Mouse (Mus musculus) embryo, embryonic 11.5 days (tissue): Measurements from ENCODE around the gene Marcksl1.
A peak's percentile ranks its signal among the peaks of the same experiment; 100 is the strongest.
"Not testable (repeated sequence)": the region's sequence is repeated elsewhere in the genome, so short reads cannot be mapped to it uniquely, and the experiment has no call there.

Experiments used
- DNase-seq: peaks from one replicate; pipeline ENCODE4 v3.0.0-alpha.2; 2012; ENCODE audit warnings: low read depth, low spot score

Gene Marcksl1

GRCm38 (mm10) chr4:129509650-129510049 is 3.7 kb upstream of the Marcksl1 start:
- no peak for DNase-seq

GRCm38 (mm10) chr4:129510723-129511412 is 2.5 kb upstream of the Marcksl1 start:
- no peak for DNase-seq

DNA sequence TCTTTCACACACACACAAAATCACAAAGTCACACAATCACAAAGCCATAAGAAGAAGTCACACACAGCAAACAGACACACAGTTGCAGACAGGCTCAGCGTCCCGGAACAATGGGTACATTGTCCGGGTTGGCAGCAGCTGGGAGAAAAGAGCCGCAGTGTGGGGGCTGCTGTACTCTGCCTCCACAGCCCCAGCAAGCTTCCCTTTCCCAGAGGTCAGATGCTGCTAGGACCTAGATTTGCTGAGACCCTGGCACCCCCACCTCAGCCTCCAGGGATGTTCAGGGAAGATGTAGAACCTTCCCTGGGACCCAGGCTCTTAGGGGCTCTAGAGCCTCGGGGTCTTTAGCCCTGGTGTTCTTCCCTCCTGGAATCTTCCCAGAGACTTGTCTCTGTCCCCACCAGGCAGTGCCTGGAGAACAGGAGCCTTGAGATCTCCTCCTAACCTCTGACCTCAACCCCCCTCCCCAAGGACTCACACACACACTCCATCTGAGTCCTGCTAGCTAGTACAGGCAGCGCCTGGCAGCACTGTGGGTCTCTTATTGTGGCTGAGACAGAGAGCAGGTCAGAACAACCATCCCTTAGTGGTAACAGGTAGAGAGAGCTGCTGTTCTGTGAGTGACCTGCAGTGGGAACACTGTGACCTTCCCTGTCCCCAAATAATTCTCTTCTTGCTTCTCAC is 1.8 kb upstream of the Marcksl1 start:
- no peak for DNase-seq

- no peak for DNase-seq
Observed at GRCm38 (mm10) chr4:129513891-129514290, 510 bp downstream of the Marcksl1 start.

DNA sequence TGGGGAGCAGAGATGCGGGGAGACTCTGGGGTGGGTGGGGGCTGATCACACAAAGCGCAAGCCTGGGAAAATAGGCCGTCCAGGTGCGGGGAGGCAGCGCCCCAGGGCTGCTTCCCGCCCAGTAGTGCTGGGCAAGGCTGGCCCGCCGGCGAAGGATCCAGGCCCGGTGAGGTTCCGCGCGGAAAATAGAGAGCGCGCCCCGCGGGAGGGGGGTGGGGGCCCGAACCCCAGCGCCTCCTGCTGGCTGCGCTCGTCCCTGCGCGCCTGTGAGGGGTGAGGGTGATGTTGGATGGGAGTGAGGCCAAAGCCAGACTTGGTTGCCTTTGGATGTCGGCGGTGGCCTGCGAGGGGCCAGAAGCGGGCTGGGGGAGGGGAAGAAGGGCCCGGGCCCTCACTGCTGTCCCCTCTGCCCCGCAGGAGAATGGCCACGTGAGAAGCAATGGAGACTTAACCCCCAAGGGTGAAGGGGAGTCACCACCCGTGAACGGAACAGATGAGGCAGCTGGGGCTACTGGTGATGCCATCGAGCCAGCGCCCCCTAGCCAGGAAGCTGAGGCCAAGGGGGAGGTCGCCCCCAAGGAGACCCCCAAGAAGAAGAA is 1.0 kb downstream of the Marcksl1 start:
- peak; percentile 50 for DNase-seq

DNA sequence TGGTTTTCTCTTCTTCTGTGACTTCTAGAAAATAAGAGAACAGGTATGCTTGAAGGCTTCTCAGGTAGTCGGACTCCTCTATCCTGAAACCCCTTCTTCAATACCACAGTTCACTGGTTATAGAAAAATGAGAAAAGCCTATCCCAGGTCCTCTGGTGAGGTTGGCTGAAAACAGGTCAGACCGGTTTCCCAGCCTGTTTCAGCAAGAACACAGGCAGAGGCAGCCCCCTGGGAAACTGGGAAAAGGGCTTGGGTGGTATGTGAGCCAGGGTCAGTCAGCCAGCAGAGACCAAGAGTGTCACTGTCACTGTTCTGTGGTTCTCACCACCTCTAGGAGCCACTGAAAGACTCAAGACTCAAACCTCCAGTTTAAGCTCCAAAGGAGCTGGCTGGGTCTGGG is 3.5 kb downstream of the Marcksl1 start:
- DNase-seq = no peak

- no peak for DNase-seq
Observed at GRCm38 (mm10) chr4:129518519-129518918, 5.1 kb downstream of the Marcksl1 start.

GRCm38 (mm10) chr4:129525338-129525737 is 12.0 kb downstream of the Marcksl1 start:
- no peak for DNase-seq

DNA sequence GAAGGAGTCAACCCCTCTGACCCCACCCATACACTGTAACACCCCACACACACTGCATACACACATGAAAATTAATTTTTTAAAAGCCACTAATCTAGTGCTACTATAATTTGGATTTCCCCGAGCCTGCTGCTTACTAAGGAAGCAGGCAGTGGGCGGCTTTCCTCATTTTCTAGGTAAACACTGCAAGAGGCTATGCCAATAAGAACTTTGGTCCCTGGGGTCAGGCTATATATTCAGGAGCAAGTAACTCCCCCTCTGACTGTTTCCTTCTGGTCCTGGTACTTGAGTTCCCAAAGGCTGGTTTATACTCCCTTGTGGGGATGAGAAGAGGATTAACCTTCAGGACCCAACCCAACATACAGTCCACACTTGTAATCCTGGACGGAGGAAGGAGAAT is 12.5 kb downstream of the Marcksl1 start:
- DNase-seq = no peak

GRCm38 (mm10) chr4:129528901-129529300 is 15.5 kb downstream of the Marcksl1 start:
- DNase-seq = not testable (repeated sequence)

DNA sequence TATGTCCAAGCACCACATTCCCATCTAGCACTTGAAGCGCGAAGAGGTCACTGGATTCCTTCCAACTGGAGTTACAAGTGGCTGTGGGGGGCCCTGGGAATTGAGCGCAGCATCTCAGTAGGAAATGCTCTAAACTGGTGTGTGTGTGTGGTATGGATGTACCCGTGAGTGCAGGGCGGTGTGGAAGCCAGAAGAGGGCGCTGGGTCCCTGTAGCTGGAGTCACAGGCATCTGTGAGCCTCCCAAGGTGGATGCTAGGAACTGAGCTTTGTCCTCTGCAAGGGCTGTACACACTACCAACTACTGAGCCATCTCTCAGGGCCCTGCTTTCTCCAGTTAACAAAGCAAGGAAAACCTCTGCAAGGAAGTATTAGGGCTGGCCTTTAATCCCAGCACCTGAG is 26.6 kb downstream of the Marcksl1 start:
- no peak for DNase-seq

DNA sequence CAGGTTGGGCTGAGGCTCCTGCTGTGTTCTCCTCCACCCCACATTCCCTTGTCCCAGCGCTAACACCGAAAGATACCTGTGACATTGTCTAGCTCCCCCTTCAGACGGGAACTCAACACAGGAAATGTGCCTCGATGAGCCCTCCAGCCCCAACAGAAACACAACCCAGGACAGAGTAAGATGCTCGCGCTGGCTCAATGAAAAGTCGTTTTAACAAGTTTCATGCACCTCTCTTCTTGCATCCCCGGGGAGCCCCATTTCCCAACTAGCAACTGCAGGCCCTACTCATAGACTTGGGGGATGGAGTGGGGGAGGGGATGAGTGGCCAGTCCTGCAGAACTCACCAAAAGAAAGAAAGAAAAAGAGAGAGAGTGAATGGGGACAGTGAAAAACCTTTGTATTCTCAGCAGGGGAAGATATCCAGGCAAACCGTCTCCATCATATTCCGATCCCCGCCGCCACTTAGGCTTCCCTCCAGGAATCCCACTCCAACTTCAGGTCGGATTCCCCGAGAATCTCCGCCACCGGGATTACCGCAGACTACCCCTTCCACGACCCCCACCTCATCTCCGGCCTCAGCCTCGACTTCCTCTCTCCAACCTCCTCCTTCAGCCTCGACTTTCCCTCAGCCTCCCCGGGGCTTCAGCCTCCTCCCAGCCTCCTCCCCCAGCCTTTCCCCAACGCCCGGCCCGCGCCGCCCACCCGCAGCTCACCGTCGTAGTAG is 28.6 kb downstream of the Marcksl1 start:
- DNase-seq = no peak

DNA sequence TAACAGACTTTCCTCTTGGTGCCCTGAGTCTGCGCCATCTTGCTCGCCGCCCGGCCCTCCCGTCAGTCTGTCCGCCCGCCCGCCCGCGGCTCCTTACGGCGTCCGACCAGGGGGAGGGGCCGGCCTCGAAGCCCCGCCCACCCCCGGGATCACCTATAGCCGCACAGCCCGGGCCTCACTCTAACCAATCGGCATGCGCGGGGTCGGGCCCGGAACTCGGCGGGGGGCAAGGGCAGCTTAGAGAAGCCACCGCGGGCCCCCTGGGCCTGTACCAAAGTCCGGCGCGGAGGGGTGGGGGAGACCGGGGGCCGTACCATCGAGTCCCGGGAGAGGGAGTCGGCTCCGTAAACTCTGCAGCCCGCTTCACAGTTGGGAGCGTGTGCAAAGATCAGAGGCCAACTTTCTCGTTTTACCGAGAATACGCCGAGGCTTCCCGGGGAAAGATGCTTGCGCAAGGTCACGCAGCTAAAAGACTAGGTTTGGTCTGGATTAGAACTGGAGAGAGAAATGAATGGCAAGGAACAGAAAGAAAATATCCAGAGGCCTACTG is 29.3 kb downstream of the Marcksl1 start, which contains the start of gene Hdac1:
Hdac1 (minus strand) TSS at position 122 of the 550 bp plus-strand sequence.
- peak; percentile 96 for DNase-seq

DNA sequence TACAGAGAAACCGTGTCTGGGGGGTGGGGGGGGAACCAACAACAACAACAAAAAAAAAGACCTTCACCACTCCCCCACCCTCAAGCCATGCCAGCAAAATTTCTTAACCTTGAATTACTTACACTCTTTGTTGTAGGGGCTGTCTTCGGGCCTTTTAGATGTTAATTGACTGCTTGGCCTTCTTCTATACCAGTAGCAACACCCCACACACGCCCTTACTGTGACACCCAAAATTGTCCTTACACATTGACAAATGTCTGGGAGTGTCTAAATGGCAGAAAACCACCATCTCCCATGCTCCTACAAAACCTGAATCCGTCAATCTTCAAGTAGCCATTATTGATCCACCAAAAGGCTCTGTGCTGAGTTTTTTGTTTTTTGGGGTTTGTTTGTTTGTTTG is 30.7 kb downstream of the Marcksl1 start:
- no peak for DNase-seq

GRCm38 (mm10) chr4:129547631-129548030 is 34.2 kb downstream of the Marcksl1 start:
- DNase-seq = not testable (repeated sequence)

DNA sequence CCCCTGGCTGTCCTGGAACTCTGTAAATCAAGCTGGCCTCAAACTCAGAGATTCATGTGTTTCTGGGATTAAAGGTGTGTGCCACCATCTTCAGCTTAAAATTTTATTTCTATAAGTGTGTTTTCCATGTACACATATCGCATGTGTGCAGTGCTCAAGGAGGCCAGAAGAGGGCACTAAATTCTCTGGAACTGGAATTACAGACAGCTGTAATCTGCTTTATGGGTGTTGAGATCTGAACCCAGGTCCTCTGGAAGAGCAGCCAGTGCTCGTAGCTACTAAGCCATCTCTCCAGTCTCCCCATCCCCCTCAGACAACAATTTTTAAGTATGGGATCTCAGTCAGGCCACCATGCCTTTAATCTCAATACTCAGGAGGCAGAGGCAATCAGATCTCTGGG is 35.9 kb downstream of the Marcksl1 start:
- DNase-seq = no peak

GRCm38 (mm10) chr4:129550295-129550694 is 36.9 kb downstream of the Marcksl1 start:
- DNase-seq = no peak

DNA sequence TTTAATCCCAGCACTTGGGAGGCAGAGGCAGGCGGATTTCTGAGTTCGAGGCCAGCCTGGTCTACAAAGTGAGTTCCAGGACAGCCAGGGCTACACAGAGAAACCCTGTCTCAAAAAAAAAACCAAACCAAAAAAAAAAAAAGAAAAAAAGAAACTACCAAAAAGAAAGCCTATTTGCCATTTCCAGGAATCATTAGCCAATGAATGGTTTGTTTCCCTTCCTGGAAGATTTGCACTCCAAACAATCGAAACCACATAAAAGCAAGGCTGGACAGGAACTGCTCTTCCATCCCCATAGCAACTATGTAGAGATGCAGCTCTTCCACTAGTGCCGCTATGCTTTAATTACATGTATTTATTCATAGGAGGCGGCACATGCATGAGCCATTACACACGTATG is 41.1 kb downstream of the Marcksl1 start:
- DNase-seq = not testable (repeated sequence)

- DNase-seq = no peak
Observed at GRCm38 (mm10) chr4:129555421-129555861, 42.1 kb downstream of the Marcksl1 start.

- no peak for DNase-seq
Observed at GRCm38 (mm10) chr4:129555862-129556531, 42.6 kb downstream of the Marcksl1 start.
